Mouse (Mus musculus) frontal cortex, adult 2 months (tissue): ENCODE measurements at regions not wholly inside any gene's neighbourhood (a gene's known extent, or its start where the extent isn't known, plus 50 kb on each side); places are given as distances from the start of the nearest gene placed in this dataset.

ENCODE experiments used
- DNase-seq, 2 experiments: peaks; one replicate each; pipeline ENCODE4 v3.0.0; 2022; ENCODE audit warnings: low spot score in 1 of 2; ENCODE audit errors: extremely low spot score in 1 of 2

DNA sequence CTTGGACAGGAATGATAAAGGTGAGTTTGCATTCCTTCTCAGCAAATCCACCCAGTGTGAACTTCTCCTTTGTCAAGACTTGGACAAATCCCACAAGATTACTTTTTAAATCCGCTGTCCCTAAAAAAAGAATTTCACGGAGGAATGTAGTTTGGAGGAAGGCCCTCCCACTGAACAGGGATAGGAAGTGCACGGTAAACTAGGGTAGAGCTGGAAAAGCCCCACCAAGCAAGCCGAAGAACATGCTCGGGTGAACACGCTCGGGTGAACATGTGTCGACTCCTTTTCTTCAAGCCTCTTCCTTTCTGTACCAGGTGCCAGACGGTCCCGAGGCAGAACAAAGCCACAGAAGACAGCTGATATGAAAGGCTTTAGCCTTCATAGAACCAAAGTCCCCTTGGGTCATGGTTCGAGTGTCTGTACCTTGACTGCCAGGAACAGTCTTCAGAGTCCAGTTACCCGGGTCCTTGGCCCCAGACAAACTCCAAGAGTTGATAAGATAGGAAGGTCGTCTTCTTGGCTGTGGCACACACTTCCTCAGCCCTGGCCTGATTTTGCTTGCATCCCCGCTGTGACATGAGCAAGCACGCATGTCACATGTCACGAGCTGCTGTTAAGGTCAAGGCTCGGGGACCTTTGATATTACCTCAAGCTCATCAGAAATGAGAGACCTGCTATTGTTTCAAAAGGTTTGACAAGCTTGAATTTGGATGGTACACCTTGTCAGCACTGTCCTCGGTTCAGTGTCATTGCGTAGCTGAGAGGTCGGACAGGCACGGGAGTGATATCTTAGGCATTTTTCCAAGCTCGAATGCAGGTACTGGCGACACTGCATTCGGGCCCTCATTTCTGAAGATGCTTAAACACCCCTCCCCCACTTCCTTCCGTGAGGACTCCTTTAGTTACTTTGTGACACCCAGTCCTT lies 51.5 kb upstream of the Ryk start:
- DNase-seq = no peak

DNA sequence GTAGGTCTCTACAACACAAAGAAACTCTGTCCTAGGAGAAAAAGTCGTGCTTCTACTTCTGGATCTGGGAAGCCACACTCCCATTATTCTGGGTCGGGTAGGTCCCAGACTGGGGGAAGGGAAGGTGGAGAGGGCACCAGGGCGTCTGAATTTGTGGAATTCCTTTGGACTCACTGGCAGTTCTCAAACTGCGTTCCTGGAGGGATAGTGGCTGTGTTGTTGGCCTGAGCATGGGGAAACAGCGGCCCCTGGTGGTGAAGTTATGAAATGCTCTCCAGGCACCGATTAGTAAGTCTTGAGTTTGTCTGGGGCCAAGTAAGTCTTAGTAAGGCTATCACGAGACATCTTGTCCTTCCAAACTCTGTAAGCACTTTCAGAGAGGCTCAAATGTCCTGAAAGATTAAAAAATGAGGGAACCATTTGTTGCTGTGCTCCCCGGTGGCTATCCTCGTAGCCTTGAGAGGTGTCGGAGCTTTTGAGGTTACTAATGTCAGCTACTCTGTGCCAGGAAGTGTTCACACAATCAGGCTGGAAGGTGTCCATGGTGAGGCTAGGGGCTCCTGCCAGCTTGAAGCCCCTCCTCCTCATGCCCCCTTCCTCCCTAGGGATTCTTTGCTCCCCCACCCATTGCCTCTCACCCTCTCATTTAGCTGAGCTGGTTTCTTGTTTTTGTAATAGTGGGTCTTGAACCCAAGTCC lies 50.2 kb upstream of the Ryk start:
- DNase-seq = peak; percentile 72 to 95
